Mouse (Mus musculus) subcutaneous adipose tissue, adult 2 months (tissue): Measurements from ENCODE around the gene Glyatl3. TPM values are rescaled to one million over a fixed set of nuclear protein-coding genes. Genes with fewer than 3 reads are reported as not detected.

ENCODE experiments used
- polyA plus RNA-seq: library from polyadenylated mRNA; depleted of rRNA; stranded (reverse); fragments of >200 nt; gene quantifications from 2 replicates; pipeline ENCODE4 v1.2.3, GENCODE M21; 2012; ENCODE audit warnings: low replicate concordance; rRNA removed

The Glyatl3 gene
- not detected in 2 replicates for polyA plus RNA-seq

GRCm38 (mm10) chr17:40914250-40914649 lies at the start of gene Glyatl3:
Gene Glyatl3 (minus strand): TSS chr17:40914350.

GRCm38 (mm10) chr17:40934420-40935231 lies 20.5 kb upstream of the Glyatl3 start, which contains the start of the genes Mut and Cenpq:
Gene Mut (plus strand): TSS chr17:40934685.
Gene Cenpq (minus strand): TSS chr17:40935047.

GRCm38 (mm10) chr17:40879924-40880691 lies 34.0 kb downstream of the Glyatl3 start, which contains the start of gene 9130008F23Rik:
Gene 9130008F23Rik (minus strand): TSS chr17:40880559.

Other genes starting within 250 kb of the Glyatl3 start
- gene Esp1, start 187.2 kb downstream of the Glyatl3 start, polyA plus RNA-seq: not detected in 2 replicates
- 1.3 TPM in 1 of 2 replicates, not detected in the other for gene Crisp2, start 107.3 kb downstream of the Glyatl3 start, polyA plus RNA-seq
- not detected in 2 replicates for gene Rhag, start 103.2 kb downstream of the Glyatl3 start, polyA plus RNA-seq
- 2.4 and 5.2 TPM in 2 replicates for gene 9130008F23Rik, start 33.8 kb downstream of the Glyatl3 start, polyA plus RNA-seq
- gene Mut, start 20.3 kb upstream of the Glyatl3 start, polyA plus RNA-seq: 25.2 and 44.6 TPM in 2 replicates
- gene Cenpq, start 20.7 kb upstream of the Glyatl3 start, polyA plus RNA-seq: 0.69 and 0.84 TPM in 2 replicates